Mouse (Mus musculus) E14TG2a.4 (cell line): Measurements from ENCODE around the gene Slc35f3.

Experiments used
- CTCF ChIP-seq: conservative IDR thresholded peaks from 2 replicates; pipeline ENCODE4 v1.5.1; 2014; ENCODE audit warnings: low read length
- NANOG ChIP-seq: IDR thresholded peaks from 2 replicates; pipeline ENCODE4 v1.6.1; 2014; ENCODE audit warnings: borderline replicate concordance, low read length, mixed read lengths
- POU5F1 ChIP-seq: IDR thresholded peaks from 2 replicates; pipeline ENCODE4 v1.6.1; 2014; ENCODE audit warnings: low read length, borderline replicate concordance

GRCm38 (mm10) chr8:126298296-126299093 is at the start of gene Slc35f3:
- no peak for TF ChIP-seq CTCF
- no peak for TF ChIP-seq POU5F1
- no peak for TF ChIP-seq NANOG
